10 mouse cellular contexts compared by ENCODE assay signal in the genomic region with DNA sequence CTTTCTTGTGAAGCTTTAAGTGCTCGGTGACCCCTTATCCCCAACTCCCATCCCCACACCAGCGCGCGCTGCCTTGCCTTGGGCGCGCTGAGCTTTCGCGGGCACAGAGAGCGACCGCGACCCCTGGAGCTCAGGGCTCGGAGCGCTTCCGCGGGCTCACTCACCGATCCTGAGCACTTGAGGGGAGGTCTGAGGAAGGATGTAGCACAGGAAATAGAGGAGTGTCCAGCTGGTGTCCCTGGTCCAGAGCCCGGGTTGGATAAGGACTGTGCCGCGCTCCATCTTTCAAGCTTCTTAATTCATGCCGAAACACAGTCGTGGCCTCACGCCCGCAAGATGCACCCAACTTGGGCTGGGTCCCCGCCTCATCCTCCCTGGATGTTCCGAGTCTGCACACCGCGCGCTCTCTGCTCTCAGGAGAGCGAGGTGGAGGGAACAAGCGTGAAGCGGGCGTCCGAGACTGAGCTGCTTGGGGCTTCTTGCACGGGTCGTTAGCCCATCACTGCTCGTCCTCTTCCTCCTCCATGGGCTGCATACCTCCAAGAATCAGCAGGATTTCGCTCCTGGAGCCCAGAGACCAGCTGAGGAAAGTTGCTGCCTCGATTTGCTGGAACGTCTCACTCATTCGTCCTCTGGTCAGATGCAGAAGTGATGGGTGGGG. TPM values are rescaled to one million over a fixed set of nuclear protein-coding genes. Genes with fewer than 3 reads are reported as not detected.
DNase-seq lines count a peak whose midpoint lies in the region; ATAC-seq and TF ChIP-seq lines count a peak whose summit lies in the region.
"Had no signal": no experiment of that assay in that cellular context is flagged by ENCODE, and none has a peak within 500 bp of the region (broad histone marks: within the 10 kb centered on the region; RNA-seq: fewer than 3 reads in every experiment).

No protein-coding gene starts in this region.

- H3K36me3 ChIP-seq in heart, embryonic 12.5 days, result no peaks in the 10 kb centered on the region
- no peaks in the 10 kb centered on the region for H3K36me3 ChIP-seq in ES-Bruce4 (ENCODE audit: control insufficient read depth, insufficient read depth, low read length, poor library complexity, severe bottlenecking)
- no peaks in the 10 kb centered on the region for H3K36me3 ChIP-seq in limb, embryonic 12.5 days

- TF ChIP-seq POLR2A in ES-Bruce4 (IDR thresholded peaks at IDR 0.05; ENCODE audit: insufficient read depth, low read length), result no peak
- no peak for TF ChIP-seq POLR2A in embryonic fibroblast, embryonic 13.5 days (IDR thresholded peaks at IDR 0.05; ENCODE audit: low read depth, low read length)

- DNase-seq in heart, adult 8-10 months (ENCODE audit: low spot score), result no peak
- DNase-seq in right cerebral cortex, postnatal 10 days (ENCODE audit: low spot score in 2 of 2), result peak; percentile 24 to 31
- DNase-seq in lung, postnatal 36 days, result no peak

- H3K9me3 ChIP-seq in heart, embryonic 12.5 days (replicated peaks), result no peaks in the 10 kb centered on the region
- H3K9me3 ChIP-seq in ES-Bruce4 (replicated peaks; ENCODE audit: control insufficient read depth, insufficient read depth, low read length, poor library complexity, severe bottlenecking), result no peaks in the 10 kb centered on the region
- H3K9me3 ChIP-seq in limb, embryonic 12.5 days, result no peaks in the 10 kb centered on the region

- no peak for TF ChIP-seq EP300 in ES-Bruce4 (IDR thresholded peaks at IDR 0.05; ENCODE audit: insufficient read depth, low read depth, low read length)

- peaks cover 37% of the 10 kb centered on the region for H3K27me3 ChIP-seq in heart, embryonic 12.5 days (replicated peaks)
- H3K27me3 ChIP-seq in ES-Bruce4 (ENCODE audit: control insufficient read depth, insufficient read depth, low read length, poor library complexity, severe bottlenecking), result no peaks in the 10 kb centered on the region; the same call in none of the 2 replicates
- peaks cover 35% of the 10 kb centered on the region for H3K27me3 ChIP-seq in limb, embryonic 12.5 days
- H3K27me3 ChIP-seq: CH12.LX had no signal

- peak overlapping the region; percentile 95 for H3K4me2 ChIP-seq in heart, embryonic 12.5 days
- H3K4me2 ChIP-seq in limb, embryonic 12.5 days, result peak overlapping the region; percentile 96

- peak overlapping the region; percentile 51 for H3K4me3 ChIP-seq in heart, embryonic 12.5 days
- H3K4me3 ChIP-seq in ES-Bruce4 (ENCODE audit: low read depth, low read length), result peak overlapping the region; percentile 51
- H3K4me3 ChIP-seq in embryonic fibroblast, embryonic 13.5 days (ENCODE audit: insufficient read depth, low read length), result peak overlapping the region; percentile 33
- peak overlapping the region; percentile 52 for H3K4me3 ChIP-seq in limb, embryonic 12.5 days (replicated peaks)

- no peak for ATAC-seq in heart, embryonic 12.5 days (ENCODE audit: insufficient number of reproducible peaks, low FRiP score)
- peak; percentile 61; the same call in 1 of the 2 replicates for ATAC-seq in limb, embryonic 12.5 days (ENCODE audit: insufficient number of reproducible peaks, insufficient read depth, low FRiP score, low TSS enrichment, low read depth)
- ATAC-seq in erythroblast, adult 5-6 weeks (replicated peaks; ENCODE audit: low FRiP score, poor library complexity, severe bottlenecking), result no peak

- no peak overlapping the region; the same call in 1 of the 2 replicates for H3K9ac ChIP-seq in heart, embryonic 12.5 days
- no peak overlapping the region for H3K9ac ChIP-seq in ES-Bruce4 (ENCODE audit: low read depth, poor library complexity, severe bottlenecking)
- H3K9ac ChIP-seq in limb, embryonic 12.5 days (replicated peaks), result peak overlapping the region; percentile 34

- TF ChIP-seq CTCF in ES-Bruce4 (IDR thresholded peaks at IDR 0.05; ENCODE audit: low read depth, low read length), result no peak
- no peak for TF ChIP-seq CTCF in embryonic fibroblast, embryonic 13.5 days (IDR thresholded peaks at IDR 0.05; ENCODE audit: borderline replicate concordance, insufficient read depth, low read length)

- peaks cover 10% of the 10 kb centered on the region for H3K4me1 ChIP-seq in heart, embryonic 12.5 days (replicated peaks)
- H3K4me1 ChIP-seq in ES-Bruce4 (ENCODE audit: control insufficient read depth, insufficient read depth, low read length), result no peaks in the 10 kb centered on the region
- H3K4me1 ChIP-seq in embryonic fibroblast, embryonic 13.5 days (ENCODE audit: control insufficient read depth, insufficient read depth, low read length), result no peaks in the 10 kb centered on the region
- peaks cover 10% of the 10 kb centered on the region for H3K4me1 ChIP-seq in limb, embryonic 12.5 days (replicated peaks)

- H3K27ac ChIP-seq in heart, embryonic 12.5 days (ENCODE audit: poor library complexity, severe bottlenecking), result no peak overlapping the region
- H3K27ac ChIP-seq in ES-Bruce4 (ENCODE audit: insufficient read depth, low read length), result no peak overlapping the region
- no peak overlapping the region for H3K27ac ChIP-seq in embryonic fibroblast, embryonic 13.5 days (ENCODE audit: insufficient read depth, low read length)
- no peak overlapping the region for H3K27ac ChIP-seq in limb, embryonic 12.5 days

- WGBS in heart, embryonic 12.5 days, result under 1% methylated on average over 40 of the region's 40 CpGs
- under 1% methylated on average over 40 of the region's 40 CpGs for WGBS in limb, embryonic 12.5 days

RNA-seq across cellular contexts. Expression of a gene that starts 0.5 kb away (rescaled TPM):
- polyA plus RNA-seq in heart, embryonic 12.5 days (2016; fragmentation: Nextera tagmentation; extraction: Ambion mirVana), result 0.44 and 0.59 TPM in 2 replicates
- total RNA-seq in heart, adult 8-10 months (2022), result under 1 TPM in 1 of 4 experiments, not detected in 3; 0.09 TPM
- polyA plus RNA-seq in ES-Bruce4 (2011; ENCODE audit: insufficient read depth, insufficient read length, low read depth, missing spikeins), result not detected in 2 replicates
- 2.4 and 4.3 TPM in 2 replicates for polyA plus RNA-seq in embryonic fibroblast, embryonic 13.5 days (2011; ENCODE audit: insufficient read length, low read depth, missing spikeins)
- polyA plus RNA-seq in limb, embryonic 12.5 days (2016; fragmentation: Nextera tagmentation; extraction: Ambion mirVana), result 0.94 and 1.4 TPM in 2 replicates
- not detected in 2 replicates for total RNA-seq in erythroblast, adult 5-6 weeks (2015; ENCODE audit: low replicate concordance)
- not detected in 2 replicates for total RNA-seq in erythroblast, adult 5-6 weeks (2017; ENCODE audit: low replicate concordance)
- polyA plus RNA-seq: gonadal fat pad, adult 2 months had no signal

Comparison
In these comparisons a context has a peak if more than half of its experiments do, and no peak if none do; other contexts are left out.
1. DNase-seq: peak in right cerebral cortex, postnatal 10 days (2 of 2); none in heart, adult 8-10 months (single experiment) and lung, postnatal 36 days (single experiment).
2. Peak in every context shown above with its lines, with median percentiles within 50 percentile points of each other: H3K4me3 ChIP-seq.